Mouse (Mus musculus) urinary bladder, postnatal 10 days (tissue): Measurements from ENCODE around the gene Rasal1.

Experiments
- DNase-seq: peaks from one replicate; pipeline ENCODE4 v3.0.0; 2022; ENCODE audit warnings: low spot score

Rasal1 gene

GRCm38 (mm10) chr5:120696057-120696743 lies 47.6 kb downstream of the Rasal1 start:
- no peak for DNase-seq

GRCm38 (mm10) chr5:120696865-120697264 lies 48.3 kb downstream of the Rasal1 start:
- DNase-seq, result no peak

- no peak for DNase-seq
Measured at GRCm38 (mm10) chr5:120698181-120698580, 49.6 kb downstream of the Rasal1 start.

- no peak for DNase-seq
Measured at GRCm38 (mm10) chr5:120698801-120699391, 50.3 kb downstream of the Rasal1 start.

- DNase-seq, result no peak
Measured at GRCm38 (mm10) chr5:120700996-120701790, 52.6 kb downstream of the Rasal1 start.

GRCm38 (mm10) chr5:120702421-120702820 lies 53.8 kb downstream of the Rasal1 start:
- no peak for DNase-seq

GRCm38 (mm10) chr5:120702969-120703368 lies 54.4 kb downstream of the Rasal1 start:
- no peak for DNase-seq

GRCm38 (mm10) chr5:120703660-120704059 lies 55.0 kb downstream of the Rasal1 start:
- DNase-seq, result no peak

GRCm38 (mm10) chr5:120704421-120704820 lies 55.8 kb downstream of the Rasal1 start:
- no peak for DNase-seq

- DNase-seq, result no peak
Measured at GRCm38 (mm10) chr5:120706541-120706940, 57.9 kb downstream of the Rasal1 start.

- no peak for DNase-seq
Measured at GRCm38 (mm10) chr5:120706976-120707375, 58.4 kb downstream of the Rasal1 start.

GRCm38 (mm10) chr5:120710161-120710825 lies 61.7 kb downstream of the Rasal1 start:
- no peak for DNase-seq

GRCm38 (mm10) chr5:120710826-120711248 lies 62.2 kb downstream of the Rasal1 start:
- no peak for DNase-seq

- DNase-seq, result no peak
Measured at GRCm38 (mm10) chr5:120711416-120711815, 62.8 kb downstream of the Rasal1 start.

- no peak for DNase-seq
Measured at GRCm38 (mm10) chr5:120711827-120712226, 63.2 kb downstream of the Rasal1 start, which contains the start of gene Dtx1. Dtx1 (minus strand) TSS chr5:120711927.

- DNase-seq, result no peak
Measured at GRCm38 (mm10) chr5:120712721-120713120, 64.1 kb downstream of the Rasal1 start.

GRCm38 (mm10) chr5:120714314-120714713 lies 65.7 kb downstream of the Rasal1 start:
- no peak for DNase-seq

GRCm38 (mm10) chr5:120717136-120717535 lies 68.5 kb downstream of the Rasal1 start:
- no peak for DNase-seq

GRCm38 (mm10) chr5:120718600-120719378 lies 70.2 kb downstream of the Rasal1 start:
- DNase-seq, result no peak

- DNase-seq, result no peak
Measured at GRCm38 (mm10) chr5:120721005-120721404, 72.4 kb downstream of the Rasal1 start.

- no peak for DNase-seq
Measured at GRCm38 (mm10) chr5:120725811-120726455, 77.3 kb downstream of the Rasal1 start.
